Mouse (Mus musculus): ENCODE measurements at regions not wholly inside any gene's neighbourhood (a gene's known extent, or its start where the extent isn't known, plus 50 kb on each side); places are given as distances from the start of the nearest gene placed in this dataset.
A peak's percentile ranks its signal among the peaks of the same experiment; 100 is the strongest.

GRCm38 (mm10) chrX:42332906-42333305 is 156.6 kb upstream of the Tex13c2 start:
- Histone ChIP-seq H3K9me3 (replicated peaks; ENCODE audit: control insufficient read depth, low read length) (no peaks in the 10 kb centered on the region; the same call in 1 of the 2 replicates), H3K27ac (ENCODE audit: low read length) (peak overlapping the region; percentile 83), H3K9ac (ENCODE audit: low read length) (no peak overlapping the region), H3K4me2 (ENCODE audit: low read depth, low read length) (no peak overlapping the region), H3K4me1 (ENCODE audit: control insufficient read depth, insufficient read depth, low read length) (peaks cover 8% of the 10 kb centered on the region; the same call in 1 of the 2 replicates), H3K27me3 (ENCODE audit: control insufficient read depth, insufficient read depth, low read length) (no peaks in the 10 kb centered on the region), H3K4me3 (ENCODE audit: low read length) (no peak overlapping the region), H3K36me3 (ENCODE audit: control insufficient read depth, insufficient read depth) (no peaks in the 10 kb centered on the region)
- WGBS: 42% methylated on average over 7 of the region's 7 CpGs
- ATAC-seq (replicated peaks; ENCODE audit: extremely low read depth, insufficient read depth, low FRiP score): no peak

DNA sequence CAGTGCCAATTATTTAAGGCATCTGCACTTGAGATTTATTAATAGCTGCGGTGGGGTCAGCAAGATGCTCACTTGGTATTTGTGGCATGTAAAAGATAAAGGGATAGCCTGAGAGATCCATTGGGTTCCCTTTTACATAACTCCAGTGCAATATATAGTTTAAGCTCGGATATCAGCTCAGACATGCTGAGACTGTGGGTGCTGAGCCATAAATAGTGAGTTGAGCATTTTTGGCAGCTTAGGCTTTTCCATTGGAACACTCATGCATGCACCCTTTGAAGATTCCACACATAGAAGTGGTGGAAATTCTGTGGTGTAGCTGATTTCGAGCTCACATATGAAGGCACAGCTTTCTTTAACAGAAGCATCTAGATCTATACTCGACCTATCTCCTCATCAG is 155.9 kb upstream of the Tex13c2 start:
- Histone ChIP-seq H3K4me3 (ENCODE audit: low read length) (no peak overlapping the region), H3K36me3 (ENCODE audit: control insufficient read depth, insufficient read depth) (no peaks in the 10 kb centered on the region), H3K9ac (ENCODE audit: low read length) (no peak overlapping the region), H3K27me3 (ENCODE audit: control insufficient read depth, insufficient read depth, low read length) (no peaks in the 10 kb centered on the region), H3K4me1 (ENCODE audit: control insufficient read depth, insufficient read depth, low read length) (peaks cover 8% of the 10 kb centered on the region; the same call in 1 of the 2 replicates), H3K27ac (ENCODE audit: low read length) (peak overlapping the region; percentile 87), H3K4me2 (ENCODE audit: low read depth, low read length) (0 out of 2 replicates have a peak overlapping the region, but pooled peaks have one; percentile 9), H3K9me3 (replicated peaks; ENCODE audit: control insufficient read depth, low read length) (no peaks in the 10 kb centered on the region; the same call in 1 of the 2 replicates)
- 38% methylated on average over 4 of the region's 4 CpGs for WGBS
- ATAC-seq (replicated peaks; ENCODE audit: extremely low read depth, insufficient read depth, low FRiP score): peak; percentile 83

- H3K36me3 ChIP-seq (ENCODE audit: control insufficient read depth, insufficient read depth): no peaks in the 10 kb centered on the region
- H3K27ac ChIP-seq (ENCODE audit: low read length): no peak overlapping the region
- H3K9me3 ChIP-seq (replicated peaks; ENCODE audit: control insufficient read depth, low read length): no peaks in the 10 kb centered on the region; the same call in 1 of the 2 replicates
- H3K9ac ChIP-seq (ENCODE audit: low read length): no peak overlapping the region
- H3K4me2 ChIP-seq (ENCODE audit: low read depth, low read length): no peak overlapping the region
- peaks cover 8% of the 10 kb centered on the region; the same call in 1 of the 2 replicates for H3K4me1 ChIP-seq (ENCODE audit: control insufficient read depth, insufficient read depth, low read length)
- no peak for ATAC-seq (replicated peaks; ENCODE audit: extremely low read depth, insufficient read depth, low FRiP score)
- no peaks in the 10 kb centered on the region for H3K27me3 ChIP-seq (ENCODE audit: control insufficient read depth, insufficient read depth, low read length)
- WGBS: 81% methylated on average over 2 of the region's 2 CpGs
- no peak overlapping the region for H3K4me3 ChIP-seq (ENCODE audit: low read length)
These were observed 154.7 kb upstream of the Tex13c2 start for GRCm38 (mm10) chrX:42334794-42335193.

- 78% methylated on average over 3 of the region's 3 CpGs for WGBS
- H3K36me3 ChIP-seq (ENCODE audit: control insufficient read depth, insufficient read depth): no peaks in the 10 kb centered on the region
- H3K9me3 ChIP-seq (replicated peaks; ENCODE audit: control insufficient read depth, low read length): no peaks in the 10 kb centered on the region; the same call in 1 of the 2 replicates
- no peaks in the 10 kb centered on the region for H3K27me3 ChIP-seq (ENCODE audit: control insufficient read depth, insufficient read depth, low read length)
- peaks cover 8% of the 10 kb centered on the region; the same call in 1 of the 2 replicates for H3K4me1 ChIP-seq (ENCODE audit: control insufficient read depth, insufficient read depth, low read length)
- H3K4me3 ChIP-seq (ENCODE audit: low read length): no peak overlapping the region
- ATAC-seq (replicated peaks; ENCODE audit: extremely low read depth, insufficient read depth, low FRiP score): no peak
- H3K27ac ChIP-seq (ENCODE audit: low read length): no peak overlapping the region
- no peak overlapping the region for H3K4me2 ChIP-seq (ENCODE audit: low read depth, low read length)
- no peak overlapping the region for H3K9ac ChIP-seq (ENCODE audit: low read length)
These were observed 152.7 kb upstream of the Tex13c2 start for GRCm38 (mm10) chrX:42336772-42337171.

DNA sequence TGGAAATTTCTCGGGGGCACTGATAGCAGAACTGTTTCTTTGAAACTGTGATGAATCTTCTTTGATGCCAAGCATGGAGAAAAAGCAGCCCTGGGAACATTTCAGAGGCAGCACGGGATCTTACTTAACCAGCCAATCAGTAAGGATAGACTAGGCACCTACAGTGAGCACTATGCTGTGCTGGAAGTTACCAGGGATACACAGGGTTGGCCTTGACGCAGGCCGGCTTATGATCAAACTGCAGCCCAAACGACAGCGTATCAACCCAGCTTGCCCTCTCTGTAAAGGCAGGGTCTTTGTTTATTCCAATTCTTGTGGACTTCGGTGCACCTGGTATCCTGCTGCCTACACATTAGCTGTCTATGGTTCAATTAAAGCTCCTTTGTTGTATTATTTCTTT is 147.1 kb upstream of the Tex13c2 start:
- Histone ChIP-seq H3K27ac (ENCODE audit: low read length) (no peak overlapping the region), H3K9ac (ENCODE audit: low read length) (no peak overlapping the region), H3K4me3 (ENCODE audit: low read length) (no peak overlapping the region), H3K9me3 (replicated peaks; ENCODE audit: control insufficient read depth, low read length) (no peaks in the 10 kb centered on the region), H3K4me2 (ENCODE audit: low read depth, low read length) (no peak overlapping the region), H3K27me3 (ENCODE audit: control insufficient read depth, insufficient read depth, low read length) (no peaks in the 10 kb centered on the region), H3K36me3 (ENCODE audit: control insufficient read depth, insufficient read depth) (no peaks in the 10 kb centered on the region), H3K4me1 (ENCODE audit: control insufficient read depth, insufficient read depth, low read length) (no peaks in the 10 kb centered on the region)
- 54% methylated on average over 7 of the region's 7 CpGs for WGBS
- ATAC-seq (replicated peaks; ENCODE audit: extremely low read depth, insufficient read depth, low FRiP score): no peak

DNA sequence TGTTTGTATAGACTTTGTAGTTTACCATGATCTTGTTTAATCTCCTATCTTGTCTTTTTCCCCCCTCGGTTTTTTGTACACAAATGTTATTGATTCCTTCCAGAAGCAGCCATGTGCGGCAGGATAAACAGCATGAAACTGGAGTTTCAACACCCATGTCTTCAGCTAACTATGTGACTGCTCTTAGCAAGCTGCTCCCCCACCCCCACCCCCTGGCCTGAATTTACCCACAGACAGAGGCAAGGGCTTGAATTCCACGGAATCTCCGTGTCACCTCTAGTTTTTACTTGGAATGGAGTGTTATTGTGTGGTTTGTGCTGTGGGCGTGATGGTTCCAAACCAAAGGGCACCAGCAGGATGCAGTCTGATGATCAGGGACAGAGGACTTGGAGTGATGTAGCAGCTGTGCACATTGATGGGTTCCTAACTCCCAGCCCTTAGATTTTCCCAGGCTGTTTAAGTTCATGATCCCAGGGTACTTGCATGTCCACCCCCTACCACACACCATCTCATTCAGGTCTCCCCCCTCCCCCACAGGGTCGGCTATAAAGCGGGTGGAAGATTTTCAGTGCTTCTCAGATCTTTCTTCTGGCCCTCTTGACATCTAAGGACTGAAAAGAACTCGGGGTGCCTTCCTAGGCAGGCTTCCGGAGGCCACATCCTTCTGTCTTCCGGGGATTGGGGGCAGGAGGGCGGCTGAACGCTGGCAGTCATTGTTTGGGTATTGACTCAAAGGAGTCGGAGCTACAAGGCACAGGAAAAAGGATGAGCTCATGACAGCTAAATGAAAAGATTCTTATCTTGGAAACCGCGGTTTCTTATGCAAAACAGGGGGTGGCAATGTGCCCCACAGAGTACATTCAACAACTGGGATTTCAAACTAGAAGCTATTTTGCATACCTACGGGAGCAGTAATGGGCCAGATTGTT is 146.3 kb upstream of the Tex13c2 start:
- H3K4me2 ChIP-seq (ENCODE audit: low read depth, low read length): no peak overlapping the region
- H3K4me1 ChIP-seq (ENCODE audit: control insufficient read depth, insufficient read depth, low read length): no peaks in the 10 kb centered on the region
- H3K36me3 ChIP-seq (ENCODE audit: control insufficient read depth, insufficient read depth): no peaks in the 10 kb centered on the region
- peak; percentile 69 for ATAC-seq (replicated peaks; ENCODE audit: extremely low read depth, insufficient read depth, low FRiP score)
- WGBS: 26% methylated on average over 16 of the region's 16 CpGs
- no peak overlapping the region for H3K4me3 ChIP-seq (ENCODE audit: low read length)
- H3K27ac ChIP-seq (ENCODE audit: low read length): no peak overlapping the region; the same call in 1 of the 2 replicates
- no peaks in the 10 kb centered on the region for H3K9me3 ChIP-seq (replicated peaks; ENCODE audit: control insufficient read depth, low read length)
- no peak overlapping the region for H3K9ac ChIP-seq (ENCODE audit: low read length)
- no peaks in the 10 kb centered on the region for H3K27me3 ChIP-seq (ENCODE audit: control insufficient read depth, insufficient read depth, low read length)

DNA sequence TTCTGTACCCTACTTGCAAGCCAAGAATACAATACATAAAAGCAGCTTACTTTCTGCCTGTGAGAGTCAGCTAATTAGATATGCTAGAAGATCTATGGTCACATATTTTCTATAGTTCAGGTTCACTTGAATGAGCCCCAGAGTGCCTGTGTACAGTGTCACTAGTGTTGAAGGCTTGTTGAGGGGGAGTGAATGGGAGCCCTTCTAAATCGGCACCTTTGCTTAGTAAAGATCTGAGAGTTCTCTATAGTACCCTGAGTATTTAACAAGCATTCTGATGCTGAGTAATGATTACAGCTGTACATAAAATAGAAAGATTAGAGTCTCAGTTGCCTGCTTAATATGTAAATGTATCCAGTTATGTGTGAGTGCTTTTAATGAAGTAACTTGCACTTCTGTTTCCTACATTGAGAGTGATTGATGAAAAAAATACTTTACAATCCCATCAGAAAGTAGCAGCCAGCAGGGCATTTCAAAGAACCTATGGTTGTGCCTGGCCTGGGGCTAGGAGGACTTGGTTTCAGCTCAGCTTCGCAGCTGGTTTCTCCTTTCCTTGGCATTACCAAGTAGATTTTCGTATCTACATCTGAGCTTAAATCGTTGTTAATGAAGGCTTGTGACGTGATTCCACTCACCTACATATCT is 136.8 kb upstream of the Tex13c2 start:
- H3K27ac ChIP-seq (ENCODE audit: low read length): no peak overlapping the region
- H3K9ac ChIP-seq (ENCODE audit: low read length): no peak overlapping the region
- H3K27me3 ChIP-seq (ENCODE audit: control insufficient read depth, insufficient read depth, low read length): no peaks in the 10 kb centered on the region
- no peaks in the 10 kb centered on the region for H3K36me3 ChIP-seq (ENCODE audit: control insufficient read depth, insufficient read depth)
- H3K9me3 ChIP-seq (replicated peaks; ENCODE audit: control insufficient read depth, low read length): no peaks in the 10 kb centered on the region
- 73% methylated on average over 5 of the region's 5 CpGs for WGBS
- no peak overlapping the region for H3K4me2 ChIP-seq (ENCODE audit: low read depth, low read length)
- no peak overlapping the region for H3K4me3 ChIP-seq (ENCODE audit: low read length)
- no peak for ATAC-seq (replicated peaks; ENCODE audit: extremely low read depth, insufficient read depth, low FRiP score)
- H3K4me1 ChIP-seq (ENCODE audit: control insufficient read depth, insufficient read depth, low read length): no peaks in the 10 kb centered on the region

GRCm38 (mm10) chrX:42359381-42360172 is 129.9 kb upstream of the Tex13c2 start:
- Histone ChIP-seq H3K27ac (ENCODE audit: low read length) (no peak overlapping the region), H3K9ac (ENCODE audit: low read length) (no peak overlapping the region), H3K36me3 (ENCODE audit: control insufficient read depth, insufficient read depth) (no peaks in the 10 kb centered on the region), H3K9me3 (replicated peaks; ENCODE audit: control insufficient read depth, low read length) (no peaks in the 10 kb centered on the region), H3K27me3 (ENCODE audit: control insufficient read depth, insufficient read depth, low read length) (no peaks in the 10 kb centered on the region), H3K4me3 (ENCODE audit: low read length) (no peak overlapping the region; the same call in 1 of the 2 replicates), H3K4me2 (ENCODE audit: low read depth, low read length) (peak overlapping the region; percentile 62; the same call in 1 of the 2 replicates), H3K4me1 (ENCODE audit: control insufficient read depth, insufficient read depth, low read length) (no peaks in the 10 kb centered on the region)
- ATAC-seq (replicated peaks; ENCODE audit: extremely low read depth, insufficient read depth, low FRiP score): no peak
- 44% methylated on average over 10 of the region's 12 CpGs for WGBS

All from heart, embryonic 16.5 days (tissue).